Mouse (Mus musculus): ENCODE results near the gene Ahr. TPM values are rescaled to one million over a fixed set of nuclear protein-coding genes. Genes with fewer than 3 reads are reported as not detected.

Gene Ahr
- total RNA-seq (2021), result 1 to 10 TPM; 4.2 to 4.6 TPM
- long read RNA-seq, experiment 1, full-length matches to known transcripts, result 6 of 7 reads
- long read RNA-seq, experiment 1, partial matches to known transcripts, result 1 of 7 reads
- long read RNA-seq, experiment 1, other reads (novel, unspliced or antisense), result 0 of 7 reads
- long read RNA-seq, experiment 2, full-length matches to known transcripts, result 5 of 5 reads
- long read RNA-seq, experiment 2, partial matches to known transcripts, result 0 of 5 reads
- long read RNA-seq, experiment 2, other reads (novel, unspliced or antisense), result 0 of 5 reads

- peak; percentile 81 for DNase-seq
These were observed at the start of gene Ahr for GRCm38 (mm10) chr12:35534754-35535236. Ahr (minus strand) TSS chr12:35535038.

GRCm38 (mm10) chr12:35578826-35579225 lies 44.0 kb upstream of the Ahr start:
- no peak for DNase-seq

GRCm38 (mm10) chr12:35576107-35576506 lies 41.3 kb upstream of the Ahr start:
- no peak for DNase-seq

DNA sequence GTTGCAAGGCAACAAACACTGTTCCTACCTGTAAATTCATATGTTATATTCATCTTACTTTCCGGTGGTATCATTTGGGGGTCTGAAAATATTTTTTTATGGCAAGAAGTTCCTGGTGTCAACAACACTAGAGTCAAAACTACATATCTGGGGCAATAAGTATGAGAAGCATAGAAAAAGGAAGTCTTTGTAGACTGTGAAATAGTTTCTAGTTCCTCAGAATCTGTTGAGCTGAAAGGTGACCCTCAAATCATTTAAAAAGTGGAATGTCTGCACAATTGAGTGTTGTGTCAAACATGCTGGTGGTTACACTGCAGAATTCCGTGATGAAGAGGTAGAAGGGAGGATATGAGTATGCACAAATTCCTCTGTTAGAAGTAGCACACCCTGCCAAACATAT lies 38.9 kb upstream of the Ahr start:
- DNase-seq, result no peak

DNA sequence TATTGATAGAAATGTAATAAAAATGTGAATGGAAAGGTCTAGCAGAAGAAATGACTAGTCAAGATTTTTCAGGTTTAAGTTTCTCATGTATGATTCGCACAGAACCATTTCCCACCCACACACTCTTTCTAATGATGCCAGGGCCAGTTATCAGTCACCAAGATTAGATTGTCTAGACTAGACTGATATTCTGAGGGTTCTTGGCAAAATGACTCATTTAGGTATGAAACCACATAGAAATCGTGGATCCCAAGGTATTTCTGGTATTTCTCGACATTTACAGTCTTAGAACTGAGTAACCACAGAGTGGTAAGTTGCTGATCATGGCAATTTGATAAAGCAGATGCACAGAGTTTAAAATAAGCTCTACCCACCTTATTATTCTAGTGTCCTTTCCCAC lies 28.0 kb upstream of the Ahr start:
- DNase-seq, result no peak

- no peak for DNase-seq
These were observed 24.0 kb upstream of the Ahr start for GRCm38 (mm10) chr12:35558868-35559267.

DNA sequence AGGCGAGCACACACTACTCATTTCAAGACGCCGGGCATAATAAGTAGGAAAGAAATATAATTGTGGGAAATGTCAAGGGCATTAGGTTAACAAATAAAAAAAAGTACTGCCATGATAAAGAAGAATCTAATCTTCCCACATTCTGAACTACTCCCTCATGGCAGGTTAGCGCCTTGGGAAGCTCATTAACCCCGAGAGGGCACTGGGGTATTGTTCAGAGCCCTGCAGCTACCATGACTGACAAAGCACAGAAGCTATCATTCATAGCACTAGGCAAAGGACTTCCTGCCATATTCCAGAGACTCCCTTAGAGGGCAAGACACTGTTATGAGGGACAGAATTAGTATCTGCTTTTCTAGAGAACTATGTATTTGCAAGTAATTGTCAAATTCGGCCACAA lies 21.1 kb upstream of the Ahr start:
- DNase-seq, result no peak

- no peak for DNase-seq
These were observed 19.5 kb upstream of the Ahr start for GRCm38 (mm10) chr12:35554309-35554708.

DNA sequence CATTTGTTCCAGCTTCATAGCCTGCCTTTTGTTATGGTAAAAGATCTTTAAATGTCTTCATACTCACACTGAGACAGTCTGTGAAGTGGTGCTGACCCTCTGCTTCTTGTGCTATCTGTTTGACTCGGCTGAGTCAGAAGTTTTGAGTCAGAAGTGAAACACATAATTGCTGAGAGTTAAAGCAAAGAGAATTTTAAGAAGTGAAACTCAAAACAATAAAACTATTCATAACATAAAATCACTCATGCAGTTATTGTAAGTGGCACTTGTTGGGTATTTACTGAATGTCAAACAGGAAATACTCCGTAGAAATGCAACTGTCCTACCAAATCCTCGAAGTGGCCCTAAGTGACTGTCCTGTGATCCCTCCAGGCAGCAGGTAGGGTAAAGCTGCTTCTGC lies 18.3 kb upstream of the Ahr start:
- no peak for DNase-seq

- no peak for DNase-seq
These were observed 15.5 kb upstream of the Ahr start for GRCm38 (mm10) chr12:35550299-35550698.

DNA sequence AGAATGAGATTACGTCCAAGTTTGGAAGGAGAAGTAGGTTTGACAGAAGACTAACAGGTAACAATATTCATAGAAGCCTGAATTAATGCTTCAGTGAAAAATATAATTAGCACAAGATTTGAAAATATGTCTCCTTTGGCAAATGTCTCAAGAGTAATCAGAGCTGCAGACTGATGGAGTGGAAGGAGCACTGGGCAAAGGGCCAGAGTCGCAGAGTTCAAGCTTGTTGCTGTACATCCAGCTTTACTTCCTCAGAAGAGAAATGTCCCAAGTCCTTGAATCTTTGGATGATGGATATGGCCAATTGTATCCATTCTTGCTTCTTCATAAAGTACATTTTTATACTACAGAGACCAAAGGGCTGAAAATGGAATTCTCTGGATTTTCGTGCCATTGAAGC lies 8.0 kb upstream of the Ahr start:
- no peak for DNase-seq

- no peak for DNase-seq
These were observed 4.0 kb upstream of the Ahr start for GRCm38 (mm10) chr12:35538843-35539242.

DNA sequence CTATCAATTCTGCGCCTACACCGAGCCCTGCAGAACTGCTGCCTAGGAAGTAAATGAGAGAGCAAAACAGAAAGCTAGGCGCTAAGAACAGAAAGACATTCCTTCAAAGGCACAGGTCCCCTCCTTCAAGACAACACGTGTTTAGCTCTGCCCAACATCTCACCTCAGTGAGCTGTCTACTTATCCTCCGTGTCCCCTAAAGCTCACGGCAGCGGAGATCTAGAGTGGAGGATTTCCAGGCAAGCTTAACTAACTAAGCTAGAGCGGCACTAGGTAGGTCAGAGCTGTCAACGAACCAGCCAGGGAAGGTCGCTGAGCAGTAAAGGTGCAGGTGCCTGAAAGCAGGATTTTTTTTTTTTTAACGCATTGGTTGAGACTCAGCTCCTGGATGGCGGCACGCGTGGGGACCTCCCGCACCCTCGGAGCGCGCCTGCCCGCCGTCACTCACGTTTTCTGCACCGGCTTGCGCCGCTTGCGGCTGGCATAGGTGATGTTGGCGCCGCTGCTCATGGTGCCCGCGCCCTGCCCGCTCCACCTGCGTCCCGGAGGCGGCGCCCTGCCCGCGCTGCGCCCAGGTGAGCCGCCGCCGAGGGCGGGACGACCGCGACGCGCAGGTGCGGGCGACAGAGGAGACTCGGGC lies 604 bp downstream of the Ahr start:
- no peak for DNase-seq

- DNase-seq, result no peak
These were observed 1.1 kb downstream of the Ahr start for GRCm38 (mm10) chr12:35533748-35534113.

DNA sequence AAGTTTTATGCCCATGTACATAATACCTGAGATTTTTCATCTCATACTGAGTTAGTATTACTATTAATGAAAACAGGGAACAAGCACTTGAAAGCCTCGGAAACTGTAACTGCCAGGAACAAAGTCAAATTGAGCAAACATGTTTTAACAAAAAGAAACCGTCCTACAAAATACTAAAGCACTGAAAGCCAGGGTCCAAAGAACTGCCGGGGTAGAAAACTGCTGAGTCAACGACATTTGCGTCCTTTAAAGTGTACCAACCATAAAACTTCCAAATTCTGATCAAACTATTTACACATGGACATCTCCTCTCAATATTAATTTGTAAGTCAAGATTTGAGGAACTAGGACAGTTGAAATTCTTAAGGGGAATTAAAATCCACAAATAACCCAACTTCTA lies 1.7 kb downstream of the Ahr start:
- DNase-seq, result no peak

DNA sequence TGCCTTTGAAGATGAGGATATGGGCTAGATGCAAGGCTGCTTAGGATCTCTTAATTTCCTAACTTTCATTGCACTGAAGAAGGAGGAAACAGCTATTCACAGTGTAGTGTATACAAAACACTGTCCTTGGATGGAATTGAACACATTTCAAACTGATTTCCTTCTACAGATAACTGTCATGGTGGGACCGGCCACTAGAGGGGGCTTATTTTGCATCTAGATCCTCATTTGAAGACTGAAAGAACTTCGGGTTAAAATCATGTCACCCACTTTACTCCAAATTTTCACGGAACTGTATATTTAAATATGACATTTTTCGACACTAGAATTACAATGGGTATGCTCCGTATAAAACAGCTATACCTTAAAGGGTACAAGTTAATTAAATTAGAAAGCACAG lies 2.7 kb downstream of the Ahr start:
- DNase-seq, result peak; percentile 62

GRCm38 (mm10) chr12:35530587-35530986 lies 4.3 kb downstream of the Ahr start:
- no peak for DNase-seq

- DNase-seq, result no peak
These were observed 7.4 kb downstream of the Ahr start for GRCm38 (mm10) chr12:35527429-35527828.

- DNase-seq, result no peak
These were observed 12.2 kb downstream of the Ahr start for GRCm38 (mm10) chr12:35522585-35523103.

DNA sequence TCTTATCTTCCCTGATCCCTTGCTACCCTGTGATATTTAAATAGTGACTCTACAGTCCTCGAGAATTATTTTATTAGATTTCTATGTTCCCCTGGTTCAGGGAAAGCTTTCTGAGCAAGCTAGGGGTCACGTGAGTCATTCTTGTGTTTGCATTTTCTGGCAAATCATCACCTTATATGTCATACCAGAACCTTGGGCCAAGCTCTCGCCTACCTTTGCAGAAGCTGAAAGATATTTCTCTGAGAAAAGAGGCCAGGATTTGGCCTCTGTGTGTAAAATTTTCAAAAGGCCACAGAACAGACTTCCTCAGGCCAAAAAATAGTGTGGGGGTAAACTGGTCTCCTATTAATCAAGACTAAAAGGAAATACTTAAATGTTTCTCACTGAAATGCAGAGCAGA lies 19.2 kb downstream of the Ahr start:
- no peak for DNase-seq

- no peak for DNase-seq
These were observed 20.2 kb downstream of the Ahr start for GRCm38 (mm10) chr12:35514671-35515070.

GRCm38 (mm10) chr12:35510711-35511110 lies 24.1 kb downstream of the Ahr start:
- no peak for DNase-seq

DNA sequence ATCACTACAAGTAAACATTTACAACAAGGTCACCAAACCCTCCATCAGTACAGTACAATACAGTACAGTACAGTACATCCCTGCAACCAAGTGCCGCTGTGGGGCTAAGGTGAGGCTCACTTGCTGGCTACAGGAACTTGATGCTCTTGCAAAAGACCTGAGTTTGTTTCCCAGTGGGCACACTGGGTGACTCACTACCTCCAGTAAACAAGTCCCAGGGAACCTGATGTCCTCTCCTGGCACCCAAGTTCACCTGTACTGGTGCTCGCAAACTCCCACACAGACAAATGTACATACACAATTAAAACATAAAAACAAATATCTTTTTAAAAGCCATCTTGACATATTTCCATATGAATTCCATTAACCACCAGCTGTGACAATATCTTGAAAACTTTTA lies 28.5 kb downstream of the Ahr start:
- no peak for DNase-seq

DNA sequence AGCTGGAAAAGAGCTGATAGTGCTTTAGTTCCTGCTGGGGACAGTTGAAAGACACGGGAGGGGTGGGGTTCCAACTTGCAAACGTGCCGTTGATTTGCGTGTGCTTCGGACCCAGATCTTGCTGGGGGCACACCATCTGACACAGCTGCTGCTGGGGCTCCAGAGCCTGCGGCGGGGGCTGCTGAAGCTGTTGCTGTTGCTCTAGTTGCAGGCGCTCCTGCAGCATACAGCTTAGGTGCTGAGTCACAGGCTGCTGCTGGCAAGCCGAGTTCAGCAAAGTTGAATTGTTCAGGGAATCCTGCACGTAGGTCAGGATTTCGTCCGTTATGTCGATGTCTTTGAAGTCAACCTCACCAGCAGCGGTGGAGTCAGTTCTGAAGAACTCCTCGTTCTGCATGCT lies 30.8 kb downstream of the Ahr start:
- DNase-seq, result no peak

Data from gastrocnemius, postnatal 10 days (tissue).